Mouse (Mus musculus): ENCODE measurements around the gene Kcnj14. TPM values are rescaled to one million over a fixed set of nuclear protein-coding genes. Genes with fewer than 3 reads are reported as not detected.

The Kcnj14 gene
- total and polyA plus RNA-seq, 3 experiments: 1.3 to 3.2 (median 1.5) TPM

DNA sequence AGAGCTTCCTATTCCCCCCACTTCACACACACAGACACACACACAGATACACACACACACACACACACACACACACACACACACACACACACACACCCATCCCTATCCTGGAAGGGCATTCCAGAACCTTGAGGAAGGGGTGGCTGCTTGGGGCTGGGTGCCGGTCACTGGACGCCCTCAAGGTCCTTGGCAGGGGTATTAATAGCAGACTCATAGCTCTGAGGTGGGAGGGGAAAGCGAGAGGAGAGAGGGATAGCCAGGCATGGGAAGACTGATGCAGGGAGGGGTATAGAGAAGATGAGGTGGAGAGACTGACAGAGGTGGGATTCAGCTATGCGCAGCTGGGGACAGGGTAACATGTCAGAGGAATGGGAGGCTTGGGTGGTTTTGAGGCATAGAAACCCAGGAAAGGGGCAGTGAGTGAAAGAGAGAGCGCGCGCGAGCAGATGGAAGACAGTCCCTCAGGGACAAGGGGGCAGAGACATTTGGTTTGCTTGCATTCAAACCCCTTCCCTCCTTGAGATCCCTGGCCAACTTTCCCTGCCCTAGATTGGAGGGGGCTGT is 44.6 kb upstream of the Kcnj14 start:
- dilution Hi-C loops (cut with MboI; ENCODE audit: extremely low pct_ligation_motif_present, extremely low pct_unique_long_range_greater_than_20kb, low sequenced_read_pairs): no loop called here
- H3K9me3 ChIP-seq (replicated peaks; ENCODE audit: low read length): peaks cover 6% of the 10 kb centered on the region
- H3K9ac ChIP-seq (ENCODE audit: insufficient read depth, low read depth): no peak overlapping the region
- in situ Hi-C loops (cut with MboI; ENCODE audit: low pct_ligation_motif_present, low pct_unique_long_range_greater_than_20kb, low sequenced_read_pairs): no loop called here
- no peak overlapping the region for H3K27ac ChIP-seq (ENCODE audit: insufficient read depth, low read depth)
- TF ChIP-seq ZKSCAN1 (IDR thresholded peaks at IDR 0.05; ENCODE audit: borderline replicate concordance, low read depth, low read length): no peak
- peak; percentile 39; the same call in 1 of the 2 replicates for TF ChIP-seq NRF1 (IDR thresholded peaks at IDR 0.05; ENCODE audit: low read depth, low read length)
- no peak for TF ChIP-seq CTCF (conservative IDR thresholded peaks at IDR 0.05 in 1 of 2, IDR thresholded peaks at IDR 0.05 in 1 of 2; ENCODE audit: low read depth in 2 of 2, low read length in 2 of 2)
- no peak for TF ChIP-seq POLR2AphosphoS2 (IDR thresholded peaks at IDR 0.05; ENCODE audit: low read depth, low read length)
- no peak for TF ChIP-seq RAD21 (IDR thresholded peaks at IDR 0.05; ENCODE audit: low read depth, low read length)
- no peak for TF ChIP-seq GABPA (IDR thresholded peaks at IDR 0.05; ENCODE audit: insufficient replicate concordance, low read depth, low read length)
- no peak for TF ChIP-seq HCFC1 (IDR thresholded peaks at IDR 0.05; ENCODE audit: low read depth, low read length)
- no peak for TF ChIP-seq MEF2A (IDR thresholded peaks at IDR 0.05; ENCODE audit: borderline replicate concordance, low read depth, low read length)
- peaks cover 14% of the 10 kb centered on the region; the same call in 1 of the 2 replicates for H3K79me2 ChIP-seq (replicated peaks; ENCODE audit: control insufficient read depth, extremely low read depth, insufficient read depth, poor library complexity, severe bottlenecking)
- DNase-seq (ENCODE audit: extremely low read depth): no peak
- no peak overlapping the region for H3K4me2 ChIP-seq (ENCODE audit: insufficient read depth, low read depth, poor library complexity, severe bottlenecking)
- H3K27me3 ChIP-seq (replicated peaks): peaks cover 46% of the 10 kb centered on the region
- H3K36me3 ChIP-seq (replicated peaks in 1 of 2; ENCODE audit: control insufficient read depth in 1 of 2, insufficient read depth in 1 of 2, low read length in 1 of 2): peaks cover 0 to 2% of the 10 kb centered on the region in 2 experiments
- H3K4me1 ChIP-seq (ENCODE audit: control insufficient read depth in 1 of 2, insufficient read depth in 2 of 2): peaks cover 12% of the 10 kb centered on the region in 2 experiments
- H3K4me3 ChIP-seq (replicated peaks in 1 of 3; ENCODE audit: low read depth in 2 of 3, low read length in 2 of 3, poor library complexity in 1 of 3): no peak overlapping the region

DNA sequence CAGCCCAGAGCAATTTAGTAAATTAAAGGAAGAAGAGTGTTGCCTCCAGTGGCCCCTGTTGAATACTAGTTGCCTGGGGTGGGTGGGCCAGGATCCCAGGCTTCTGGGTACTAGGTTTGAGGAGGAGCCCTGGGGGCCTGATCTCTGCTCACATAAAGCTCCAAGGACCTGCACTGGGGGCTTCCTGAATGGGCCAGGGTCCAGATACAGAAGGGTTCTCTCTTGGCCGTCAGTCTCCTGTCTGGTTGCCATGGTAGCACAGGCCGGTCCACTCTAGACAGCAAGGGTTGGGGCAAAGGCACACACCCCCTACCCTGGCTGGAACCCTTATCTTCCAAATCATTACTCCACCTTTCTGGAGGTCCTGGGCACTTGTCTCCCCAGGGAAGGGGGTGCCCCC is 43.3 kb upstream of the Kcnj14 start:
- Histone ChIP-seq H3K79me2 (replicated peaks; ENCODE audit: control insufficient read depth, extremely low read depth, insufficient read depth, poor library complexity, severe bottlenecking) (0 out of 2 replicates have a peak, but pooled peaks cover 2% of the 10 kb centered on the region), H3K4me3 (replicated peaks in 1 of 3; ENCODE audit: low read depth in 2 of 3, low read length in 2 of 3, poor library complexity in 1 of 3) (no peak overlapping the region), H3K4me2 (ENCODE audit: insufficient read depth, low read depth, poor library complexity, severe bottlenecking) (no peak overlapping the region), H3K27ac (ENCODE audit: insufficient read depth, low read depth) (no peak overlapping the region), H3K27me3 (replicated peaks) (peaks cover 56% of the 10 kb centered on the region), H3K36me3 (replicated peaks in 1 of 2; ENCODE audit: control insufficient read depth in 1 of 2, insufficient read depth in 1 of 2, low read length in 1 of 2) (no peaks in the 10 kb centered on the region), H3K9ac (ENCODE audit: insufficient read depth, low read depth) (no peak overlapping the region), H3K9me3 (replicated peaks; ENCODE audit: low read length) (peaks cover 6% of the 10 kb centered on the region), H3K4me1 (ENCODE audit: control insufficient read depth in 1 of 2, insufficient read depth in 2 of 2) (peaks cover 11 to 12% of the 10 kb centered on the region in 2 experiments)
- in situ Hi-C loops (cut with MboI; ENCODE audit: low pct_ligation_motif_present, low pct_unique_long_range_greater_than_20kb, low sequenced_read_pairs): no loop called here
- dilution Hi-C loops (cut with MboI; ENCODE audit: extremely low pct_ligation_motif_present, extremely low pct_unique_long_range_greater_than_20kb, low sequenced_read_pairs): no loop called here
- TF ChIP-seq BHLHE40 (IDR thresholded peaks at IDR 0.05; ENCODE audit: low read depth, low read length) (no peak), MXI1 (IDR thresholded peaks at IDR 0.05; ENCODE audit: low read depth, low read length) (no peak), KAT2A (IDR thresholded peaks at IDR 0.05; ENCODE audit: insufficient replicate concordance, low read length) (no peak)
- DNase-seq (ENCODE audit: extremely low read depth): no peak
